Comparison of ENCODE assay signal across 9 mouse cellular contexts in the genomic region with DNA sequence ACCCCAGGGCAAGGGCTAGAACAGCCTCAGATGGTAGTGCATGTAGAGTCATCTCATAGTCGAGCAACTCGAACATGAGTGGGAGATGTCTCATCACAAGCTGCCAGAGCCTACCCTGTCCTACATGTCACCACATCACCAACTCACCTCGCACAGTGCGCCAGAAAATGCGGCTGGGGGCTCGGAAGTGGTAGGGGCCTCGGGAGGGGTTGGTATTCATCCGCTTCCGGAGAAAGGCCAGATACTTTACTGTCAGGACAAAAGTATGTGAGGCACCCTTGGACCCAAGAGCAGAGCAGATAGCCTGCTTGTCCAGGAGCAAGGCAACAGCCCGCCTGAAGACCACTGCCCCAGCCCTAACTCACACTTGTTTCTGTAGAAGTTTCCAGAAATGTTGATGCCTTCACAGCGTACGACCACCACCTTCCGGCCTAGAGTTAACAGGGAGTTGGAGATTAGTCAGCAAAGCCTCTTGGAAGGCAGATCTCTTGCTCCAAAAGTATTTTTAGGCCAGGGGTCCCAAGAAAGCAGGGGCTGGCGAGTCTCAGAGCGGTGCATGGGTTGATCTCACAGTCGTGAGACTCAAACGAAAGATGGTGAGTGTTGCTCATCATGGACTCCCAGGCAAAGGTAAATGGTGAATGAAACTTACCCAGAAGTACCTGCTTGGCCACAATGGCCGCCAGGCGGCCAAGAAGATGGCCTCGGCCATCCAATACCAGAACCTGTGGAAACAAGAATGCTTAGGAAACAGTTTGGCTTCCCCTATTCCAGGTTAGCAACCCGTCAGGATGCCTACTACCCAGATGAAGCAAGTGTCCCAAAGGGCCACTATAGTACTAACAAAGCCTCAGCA. TPM values are rescaled to one million over a fixed set of nuclear protein-coding genes. Genes with fewer than 3 reads are reported as not detected.
DNase-seq lines count a peak whose midpoint lies in the region; ATAC-seq and TF ChIP-seq lines count a peak whose summit lies in the region.
"Had no signal": no experiment of that assay in that cellular context is flagged by ENCODE, and none has a peak within 500 bp of the region (broad histone marks: within the 10 kb centered on the region; RNA-seq: fewer than 3 reads in every experiment).

No protein-coding gene starts in this region.

- peak overlapping the region; percentile 90 for H3K27ac ChIP-seq in heart, embryonic 15.5 days
- peak overlapping the region; percentile 93 for H3K27ac ChIP-seq in MEL (ENCODE audit: control insufficient read depth, low read depth, low read length)
- 0 out of 2 replicates have a peak overlapping the region, but pooled peaks have one; percentile 89 for H3K27ac ChIP-seq in forebrain, postnatal 0 days (ENCODE audit: low read depth, low read length)
- peak overlapping the region; percentile 100 for H3K27ac ChIP-seq in midbrain, embryonic 10.5 days (replicated peaks)

- peak overlapping the region; percentile 98 for H3K4me3 ChIP-seq in heart, embryonic 15.5 days
- H3K4me3 ChIP-seq in MEL (ENCODE audit: control insufficient read depth in 1 of 2, insufficient read depth in 1 of 2, low read depth in 2 of 2, low read length in 2 of 2): peak overlapping the region; percentile 87 to 91
- H3K4me3 ChIP-seq in forebrain, postnatal 0 days (ENCODE audit: low read depth, low read length): peak overlapping the region; percentile 98
- H3K4me3 ChIP-seq in midbrain, embryonic 10.5 days: peak overlapping the region; percentile 95

- no peak for ATAC-seq in heart, embryonic 15.5 days (replicated peaks; ENCODE audit: insufficient number of reproducible peaks, insufficient read depth, low FRiP score, low read depth)
- no peak for ATAC-seq in forebrain, postnatal 0 days
- ATAC-seq in monocyte, adult 5-6 weeks (replicated peaks; ENCODE audit: insufficient number of reproducible peaks, low FRiP score, low TSS enrichment, poor library complexity, severe bottlenecking): no peak

- no peak for TF ChIP-seq EP300 in MEL (IDR thresholded peaks at IDR 0.05; ENCODE audit: low read depth in 1 of 2, low read length in 2 of 2)

- H3K9me3 ChIP-seq in heart, embryonic 15.5 days (replicated peaks): no peaks in the 10 kb centered on the region
- no peaks in the 10 kb centered on the region for H3K9me3 ChIP-seq in MEL (replicated peaks; ENCODE audit: insufficient read depth, low read length)
- no peaks in the 10 kb centered on the region for H3K9me3 ChIP-seq in forebrain, postnatal 0 days (ENCODE audit: low read length)
- H3K9me3 ChIP-seq in midbrain, embryonic 10.5 days (replicated peaks): no peaks in the 10 kb centered on the region

- peak in 1 of 2 experiments; percentile 50; a peak in 1 of 4 replicates for TF ChIP-seq POLR2A in MEL (IDR thresholded peaks at IDR 0.05; ENCODE audit: control insufficient read depth in 1 of 2, insufficient read depth in 1 of 2, low read depth in 1 of 2, low read length in 2 of 2, poor library complexity in 1 of 2)

- peak overlapping the region; percentile 79 for H3K4me2 ChIP-seq in heart, embryonic 15.5 days
- H3K4me2 ChIP-seq in forebrain, postnatal 0 days (ENCODE audit: low read depth): peak overlapping the region; percentile 74

- DNase-seq in heart, adult 18-20 months: no peak
- DNase-seq in MEL (ENCODE audit: low read depth, low spot score): peak; percentile 57
- no peak for DNase-seq in forebrain, postnatal 0 days
- DNase-seq in midbrain, embryonic 10.5 days (ENCODE audit: low spot score): no peak
- DNase-seq in urinary bladder, postnatal 36 days (ENCODE audit: low spot score in 2 of 2): no peak
- no peak for DNase-seq in embryo, embryonic 10.5 days (ENCODE audit: low spot score)

- no peaks in the 10 kb centered on the region for H3K27me3 ChIP-seq in heart, embryonic 15.5 days
- no peaks in the 10 kb centered on the region for H3K27me3 ChIP-seq in MEL (ENCODE audit: control insufficient read depth in 1 of 2, insufficient read depth in 2 of 2, low read length in 2 of 2)
- H3K27me3 ChIP-seq in forebrain, postnatal 0 days (ENCODE audit: insufficient read depth, low read length): no peaks in the 10 kb centered on the region
- no peaks in the 10 kb centered on the region for H3K27me3 ChIP-seq in midbrain, embryonic 10.5 days (ENCODE audit: low read depth, poor library complexity, severe bottlenecking)

- no peak for TF ChIP-seq RAD21 in MEL (IDR thresholded peaks at IDR 0.05; ENCODE audit: low read depth, low read length)

- peak overlapping the region; percentile 99 for H3K9ac ChIP-seq in heart, embryonic 15.5 days
- H3K9ac ChIP-seq in MEL (ENCODE audit: control insufficient read depth, low read depth, low read length, poor library complexity, severe bottlenecking): peak overlapping the region; percentile 97
- peak overlapping the region; percentile 99 for H3K9ac ChIP-seq in forebrain, postnatal 0 days

- peak in 1 of 3 experiments; percentile 23; a peak in 1 of 6 replicates for TF ChIP-seq CTCF in MEL (IDR thresholded peaks at IDR 0.05 in 2 of 3, conservative IDR thresholded peaks at IDR 0.05 in 1 of 3; ENCODE audit: control insufficient read depth in 1 of 3, insufficient read depth in 1 of 3, low read depth in 2 of 3, low read length in 3 of 3, poor library complexity in 1 of 3, severe bottlenecking in 1 of 3)
- TF ChIP-seq CTCF in forebrain, postnatal 0 days (IDR thresholded peaks at IDR 0.05; ENCODE audit: low read depth): peak; percentile 22

- WGBS in heart, embryonic 15.5 days: 23% methylated on average over 21 of the region's 21 CpGs
- 45% methylated on average over 21 of the region's 21 CpGs for WGBS in forebrain, postnatal 0 days
- 53% methylated on average over 21 of the region's 21 CpGs for WGBS in midbrain, embryonic 10.5 days

- peaks cover 64% of the 10 kb centered on the region for H3K79me2 ChIP-seq in MEL (ENCODE audit: control insufficient read depth, insufficient read depth, low read length, poor library complexity)

- peaks cover 50% of the 10 kb centered on the region for H3K4me1 ChIP-seq in heart, embryonic 15.5 days (replicated peaks)
- H3K4me1 ChIP-seq in MEL (ENCODE audit: control insufficient read depth in 1 of 2, insufficient read depth in 2 of 2, low read length in 2 of 2): peaks cover 0 to 13% of the 10 kb centered on the region in 2 experiments; a peak in 2 of 4 replicates
- peaks cover 14% of the 10 kb centered on the region for H3K4me1 ChIP-seq in forebrain, postnatal 0 days (ENCODE audit: insufficient read depth)
- peaks cover 63% of the 10 kb centered on the region for H3K4me1 ChIP-seq in midbrain, embryonic 10.5 days

- H3K36me3 ChIP-seq in heart, embryonic 15.5 days: peaks cover 42% of the 10 kb centered on the region
- H3K36me3 ChIP-seq in MEL (ENCODE audit: control insufficient read depth in 1 of 2, insufficient read depth in 2 of 2, low read length in 2 of 2): peaks cover 14 to 18% of the 10 kb centered on the region in 2 experiments
- H3K36me3 ChIP-seq in forebrain, postnatal 0 days (ENCODE audit: insufficient read depth): peaks cover 34% of the 10 kb centered on the region
- peaks cover 50% of the 10 kb centered on the region for H3K36me3 ChIP-seq in midbrain, embryonic 10.5 days

RNA-seq across cellular contexts. Expression of gene Rpl13a, which starts 1.5 kb away (rescaled TPM):
- 697 and 762 TPM in 2 replicates for polyA plus RNA-seq in heart, embryonic 15.5 days (2015; fragmentation: Nextera tagmentation; extraction: Ambion mirVana)
- total RNA-seq in heart, adult 18-20 months (2021): 100 to 1,000 TPM; 714 to 715 TPM
- total RNA-seq in MEL (2012; rRNA removed): 2,773 and 3,160 TPM in 2 replicates
- 1,000 to 10,000 TPM; 2,091 to 3,727 TPM for polyA plus RNA-seq in MEL (2012; ENCODE audit: insufficient read depth in 1 of 2, insufficient read length in 2 of 2, low read depth in 1 of 2, low replicate concordance in 2 of 2, missing spikeins in 1 of 2)
- total RNA-seq in forebrain, postnatal 0 days (2014; rRNA removed): 2,018 and 2,903 TPM in 2 replicates
- polyA plus RNA-seq in forebrain, postnatal 0 days (2015; fragmentation: Nextera tagmentation; extraction: Ambion mirVana): 852 and 1,121 TPM in 2 replicates
- polyA plus RNA-seq in midbrain, embryonic 10.5 days (2016; fragmentation: Nextera tagmentation; extraction: Ambion mirVana): 1,083 and 1,243 TPM in 2 replicates
- total RNA-seq in monocyte, adult 5-6 weeks (2017): 2,771 to 4,251 TPM (median 4,236 TPM) in 3 replicates

RNA-seq across cellular contexts. Expression of gene Rps11, which starts 2.8 kb away (rescaled TPM):
- 794 and 808 TPM in 2 replicates for polyA plus RNA-seq in heart, embryonic 15.5 days (2015; fragmentation: Nextera tagmentation; extraction: Ambion mirVana)
- 100 to 1,000 TPM; 512 to 646 TPM for total RNA-seq in heart, adult 18-20 months (2021)
- 2,482 and 2,708 TPM in 2 replicates for total RNA-seq in MEL (2012; rRNA removed)
- 1,000 to 10,000 TPM; 3,189 to 5,434 TPM for polyA plus RNA-seq in MEL (2012; ENCODE audit: insufficient read depth in 1 of 2, insufficient read length in 2 of 2, low read depth in 1 of 2, low replicate concordance in 2 of 2, missing spikeins in 1 of 2)
- 974 and 1,229 TPM in 2 replicates for total RNA-seq in forebrain, postnatal 0 days (2014; rRNA removed)
- polyA plus RNA-seq in forebrain, postnatal 0 days (2015; fragmentation: Nextera tagmentation; extraction: Ambion mirVana): 814 and 982 TPM in 2 replicates
- 1,493 and 1,787 TPM in 2 replicates for polyA plus RNA-seq in midbrain, embryonic 10.5 days (2016; fragmentation: Nextera tagmentation; extraction: Ambion mirVana)
- total RNA-seq in monocyte, adult 5-6 weeks (2017): 1,164 to 1,516 TPM (median 1,507 TPM) in 3 replicates

RNA-seq across cellular contexts. Expression of gene Gm45713, which starts 9.0 kb away (rescaled TPM):
- polyA plus RNA-seq in heart, embryonic 15.5 days (2015; fragmentation: Nextera tagmentation; extraction: Ambion mirVana): 0.22 TPM in 1 of 2 replicates, not detected in the other
- under 1 TPM; 0.26 to 0.47 TPM for total RNA-seq in heart, adult 18-20 months (2021)
- 0.69 and 3.9 TPM in 2 replicates for total RNA-seq in MEL (2012; rRNA removed)
- polyA plus RNA-seq in MEL (2012; ENCODE audit: insufficient read depth in 1 of 2, insufficient read length in 2 of 2, low read depth in 1 of 2, low replicate concordance in 2 of 2, missing spikeins in 1 of 2): not detected
- total RNA-seq in forebrain, postnatal 0 days (2014; rRNA removed): not detected in 2 replicates
- 0.36 TPM in 1 of 2 replicates, not detected in the other for polyA plus RNA-seq in forebrain, postnatal 0 days (2015; fragmentation: Nextera tagmentation; extraction: Ambion mirVana)
- polyA plus RNA-seq in midbrain, embryonic 10.5 days (2016; fragmentation: Nextera tagmentation; extraction: Ambion mirVana): 0.11 and 0.19 TPM in 2 replicates
- total RNA-seq in monocyte, adult 5-6 weeks (2017): 1.5 TPM in 1 of 3 replicates, not detected in the others
- total RNA-seq: common myeloid progenitor, adult 5-6 weeks had no signal

RNA-seq across cellular contexts. Expression of gene Flt3l, which starts 9.2 kb away (rescaled TPM):
- 1.5 and 2.2 TPM in 2 replicates for polyA plus RNA-seq in heart, embryonic 15.5 days (2015; fragmentation: Nextera tagmentation; extraction: Ambion mirVana)
- 1 to 10 TPM; 2.7 to 5.3 TPM for total RNA-seq in heart, adult 18-20 months (2021)
- total RNA-seq in MEL (2012; rRNA removed): 9.5 and 13.0 TPM in 2 replicates
- 10 to 100 TPM in 1 of 2 experiments, not detected in 1; 35.4 TPM for polyA plus RNA-seq in MEL (2012; ENCODE audit: insufficient read depth in 1 of 2, insufficient read length in 2 of 2, low read depth in 1 of 2, low replicate concordance in 2 of 2, missing spikeins in 1 of 2)
- total RNA-seq in forebrain, postnatal 0 days (2014; rRNA removed): 2.3 and 3.1 TPM in 2 replicates
- 1.9 and 6.8 TPM in 2 replicates for polyA plus RNA-seq in forebrain, postnatal 0 days (2015; fragmentation: Nextera tagmentation; extraction: Ambion mirVana)
- polyA plus RNA-seq in midbrain, embryonic 10.5 days (2016; fragmentation: Nextera tagmentation; extraction: Ambion mirVana): 1.1 and 1.4 TPM in 2 replicates
- total RNA-seq in monocyte, adult 5-6 weeks (2017): 35.3 to 62.4 TPM (median 36.7 TPM) in 3 replicates

RNA-seq across cellular contexts. Expression of gene Fcgrt, which starts 23.4 kb away (rescaled TPM):
- polyA plus RNA-seq in heart, embryonic 15.5 days (2015; fragmentation: Nextera tagmentation; extraction: Ambion mirVana): 52.5 and 62.7 TPM in 2 replicates
- 10 to 100 TPM; 60.3 to 66.8 TPM for total RNA-seq in heart, adult 18-20 months (2021)
- total RNA-seq in MEL (2012; rRNA removed): 0.26 and 0.27 TPM in 2 replicates
- 1 to 10 TPM in 1 of 2 experiments, not detected in 1; 1.7 TPM for polyA plus RNA-seq in MEL (2012; ENCODE audit: insufficient read depth in 1 of 2, insufficient read length in 2 of 2, low read depth in 1 of 2, low replicate concordance in 2 of 2, missing spikeins in 1 of 2)
- 24.9 and 29.4 TPM in 2 replicates for total RNA-seq in forebrain, postnatal 0 days (2014; rRNA removed)
- 35.1 and 44.7 TPM in 2 replicates for polyA plus RNA-seq in forebrain, postnatal 0 days (2015; fragmentation: Nextera tagmentation; extraction: Ambion mirVana)
- polyA plus RNA-seq in midbrain, embryonic 10.5 days (2016; fragmentation: Nextera tagmentation; extraction: Ambion mirVana): 12.0 and 15.3 TPM in 2 replicates
- 74.9 to 100 TPM (median 91.0 TPM) in 3 replicates for total RNA-seq in monocyte, adult 5-6 weeks (2017)
